Mouse (Mus musculus): ENCODE measurements at regions not wholly inside any gene's neighbourhood (a gene's known extent, or its start where the extent isn't known, plus 50 kb on each side); places are given as distances from the start of the nearest gene placed in this dataset.

- no peak for DNase-seq (ENCODE audit: low spot score in 2 of 2)
Measured at GRCm38 (mm10) chr1:30061242-30061641, 812.5 kb downstream of the Phf3 start.

GRCm38 (mm10) chr1:30060806-30061205, 812.9 kb downstream of the Phf3 start:
- DNase-seq (ENCODE audit: low spot score in 2 of 2) = no peak

GRCm38 (mm10) chr1:30017596-30017995, 856.1 kb downstream of the Phf3 start:
- peak in 1 of 2 experiments; percentile 12 for DNase-seq (ENCODE audit: low spot score in 2 of 2)

GRCm38 (mm10) chr1:30008757-30009340, 864.9 kb downstream of the Phf3 start:
- no peak for DNase-seq (ENCODE audit: low spot score in 2 of 2)

All from left cerebral cortex, adult 8-10 months (tissue).